Mouse (Mus musculus) CH12.LX (cell line): Measurements from ENCODE around the gene Itgad. TPM values are rescaled to one million over a fixed set of nuclear protein-coding genes. Genes with fewer than 3 reads are reported as not detected.

Experiments used
- DNase-seq: peaks from one replicate; pipeline ENCODE4 v3.0.0-alpha.2; 2013; ENCODE audit errors: extremely low read depth
- H3K27ac ChIP-seq: 2 replicates; pipeline ENCODE4 v1.5.1; 2012; ENCODE audit warnings: low read depth, mild to moderate bottlenecking, control low read depth, moderate library complexity; ENCODE audit not compliant: insufficient read depth
- H3K27me3 ChIP-seq: replicated peaks from 2 replicates; pipeline ENCODE3; 2012; ENCODE audit warnings: inconsistent platforms
- H3K36me3 ChIP-seq, 2 experiments: replicated peaks in 1 of 2; 2 replicates each; pipeline versions ENCODE3 to v1.6.1; 2012; ENCODE audit warnings: inconsistent platforms in 1 of 2, low read length in 1 of 2, mild to moderate bottlenecking in 1 of 2, mixed read lengths in 1 of 2, moderate library complexity in 1 of 2; ENCODE audit not compliant: control insufficient read depth in 1 of 2, insufficient read depth in 1 of 2
- H3K4me1 ChIP-seq, 2 experiments: 2 replicates each; pipeline ENCODE4 v1.6.1; 2012; ENCODE audit warnings: inconsistent platforms in 1 of 2, moderate library complexity in 1 of 2; ENCODE audit not compliant: insufficient read depth in 2 of 2, control insufficient read depth in 1 of 2
- H3K4me2 ChIP-seq: 2 replicates; pipeline ENCODE4 v1.6.1; 2012; ENCODE audit warnings: low read depth, mild to moderate bottlenecking, control low read depth; ENCODE audit not compliant: poor library complexity, insufficient read depth, severe bottlenecking
- H3K4me3 ChIP-seq, 3 experiments: fragments of 150-350 bp in 1 of 3; sonication (generic) in 1 of 3; replicated peaks in 1 of 3; 2 replicates each; pipeline versions ENCODE3 to v1.5.1; 2011 to 2012; ENCODE audit warnings: low read depth in 2 of 3, low read length in 2 of 3, mild to moderate bottlenecking in 2 of 3, moderate library complexity in 2 of 3, control low read depth in 1 of 3, improper control_type of control experiment in 1 of 3, inconsistent platforms in 1 of 3, mixed read lengths in 1 of 3; ENCODE audit not compliant: poor library complexity in 1 of 3
- H3K79me2 ChIP-seq: replicated peaks from 2 replicates; pipeline ENCODE4 v1.6.1; 2012; ENCODE audit warnings: mild to moderate bottlenecking, moderate library complexity; ENCODE audit not compliant: control insufficient read depth, poor library complexity, insufficient read depth, severe bottlenecking; ENCODE audit errors: extremely low read depth
- H3K9ac ChIP-seq: 2 replicates; pipeline ENCODE4 v1.6.1; 2012; ENCODE audit warnings: low read depth, mild to moderate bottlenecking, control low read depth, moderate library complexity; ENCODE audit not compliant: insufficient read depth
- H3K9me3 ChIP-seq: replicated peaks from 2 replicates; pipeline ENCODE3; 2012; ENCODE audit warnings: low read length, inconsistent platforms, mixed read lengths
- BHLHE40 ChIP-seq: IDR thresholded peaks from 2 replicates; pipeline ENCODE4 v1.6.1; 2011; ENCODE audit warnings: mild to moderate bottlenecking, low read depth, low read length, improper control_type of control experiment
- CTCF ChIP-seq, 2 experiments: IDR thresholded peaks in 1 of 2; conservative IDR thresholded peaks in 1 of 2; 2 replicates each; pipeline ENCODE4 v1.5.1; 2011 to 2012; ENCODE audit warnings: low read depth in 2 of 2, low read length in 2 of 2, improper control_type of control experiment in 1 of 2, inconsistent platforms in 1 of 2, mild to moderate bottlenecking in 1 of 2, moderate library complexity in 1 of 2
- E2F4 ChIP-seq: IDR thresholded peaks from 2 replicates; pipeline ENCODE4 v1.6.1; 2011; ENCODE audit warnings: low read depth, low read length, improper control_type of control experiment; ENCODE audit not compliant: insufficient replicate concordance
- ELF1 ChIP-seq: IDR thresholded peaks from 2 replicates; pipeline ENCODE4 v1.6.1; 2014; ENCODE audit warnings: low read depth, mild to moderate bottlenecking, inconsistent platforms, low read length, improper control_type of control experiment
- EP300 ChIP-seq: IDR thresholded peaks from 2 replicates; pipeline ENCODE4 v1.6.1; 2011; ENCODE audit warnings: low read length, improper control_type of control experiment
- ETS1 ChIP-seq: conservative IDR thresholded peaks from 2 replicates; pipeline ENCODE4 v1.6.1; 2012; ENCODE audit warnings: low read depth, mild to moderate bottlenecking, inconsistent platforms, low read length, improper control_type of control experiment, moderate library complexity
- HCFC1 ChIP-seq: IDR thresholded peaks from 2 replicates; pipeline ENCODE4 v1.6.1; 2012; ENCODE audit warnings: low read depth, mild to moderate bottlenecking, inconsistent platforms, low read length, improper control_type of control experiment
- IRF4 ChIP-seq: IDR thresholded peaks from 2 replicates; pipeline ENCODE4 v1.6.1; 2014; ENCODE audit warnings: low read depth, mild to moderate bottlenecking, inconsistent platforms, low read length, improper control_type of control experiment
- JUN ChIP-seq: IDR thresholded peaks from 2 replicates; pipeline ENCODE4 v1.6.1; 2011; ENCODE audit warnings: low read depth, mild to moderate bottlenecking, low read length, improper control_type of control experiment, moderate library complexity; ENCODE audit not compliant: insufficient read depth
- JUND ChIP-seq: conservative IDR thresholded peaks from 2 replicates; pipeline ENCODE4 v1.6.1; 2011; ENCODE audit warnings: low read depth, low read length, improper control_type of control experiment
- MAFK ChIP-seq: IDR thresholded peaks from 2 replicates; pipeline ENCODE4 v1.6.1; 2011; ENCODE audit warnings: low read length, improper control_type of control experiment; ENCODE audit not compliant: insufficient replicate concordance
- MAX ChIP-seq: IDR thresholded peaks from 2 replicates; pipeline ENCODE4 v1.6.1; 2011; ENCODE audit warnings: low read length, improper control_type of control experiment
- MEF2A ChIP-seq: IDR thresholded peaks from 2 replicates; pipeline ENCODE4 v1.6.1; 2014; ENCODE audit warnings: low read depth, mild to moderate bottlenecking, inconsistent platforms, low read length, improper control_type of control experiment, borderline replicate concordance
- MYC ChIP-seq: IDR thresholded peaks from 2 replicates; pipeline ENCODE4 v1.6.1; 2011; ENCODE audit warnings: low read depth, mild to moderate bottlenecking, improper control_type of control experiment, low read length
- POLR2A ChIP-seq: IDR thresholded peaks from 2 replicates; pipeline ENCODE4 v1.6.1; 2011; ENCODE audit warnings: low read depth, mild to moderate bottlenecking, improper control_type of control experiment, low read length
- POLR2AphosphoS2 ChIP-seq: IDR thresholded peaks from 2 replicates; pipeline ENCODE4 v1.6.1; 2011; ENCODE audit warnings: low read depth, low read length, improper control_type of control experiment
- RAD21 ChIP-seq: IDR thresholded peaks from 2 replicates; pipeline ENCODE4 v1.6.1; 2011; ENCODE audit warnings: low read depth, mild to moderate bottlenecking, low read length, improper control_type of control experiment, moderate library complexity
- SIN3A ChIP-seq: IDR thresholded peaks from 2 replicates; pipeline ENCODE4 v1.6.1; 2012; ENCODE audit warnings: low read length, improper control_type of control experiment, inconsistent platforms
- TBP ChIP-seq: conservative IDR thresholded peaks from 2 replicates; pipeline ENCODE4 v1.6.1; 2011; ENCODE audit warnings: low read depth, low read length, improper control_type of control experiment
- TCF12 ChIP-seq: IDR thresholded peaks from 2 replicates; pipeline ENCODE4 v1.6.1; 2014; ENCODE audit warnings: low read depth, mild to moderate bottlenecking, inconsistent platforms, low read length, improper control_type of control experiment
- UBTF ChIP-seq: IDR thresholded peaks from 2 replicates; pipeline ENCODE4 v1.6.1; 2012; ENCODE audit warnings: low read depth, mild to moderate bottlenecking, inconsistent platforms, low read length, improper control_type of control experiment, moderate library complexity
- ZC3H11A ChIP-seq: IDR thresholded peaks from 2 replicates; pipeline ENCODE4 v1.6.1; 2012; ENCODE audit warnings: low read depth, mild to moderate bottlenecking, inconsistent platforms, low read length, improper control_type of control experiment
- dilution Hi-C: fragments of 300-500 bp; cut with MboI; formaldehyde crosslinking; loops from 2 replicates; pipeline ENCODE4 v1.14.3; 2020; ENCODE audit warnings: low sequenced_read_pairs; ENCODE audit not compliant: extremely low pct_unique_long_range_greater_than_20kb, extremely low pct_ligation_motif_present
- in situ Hi-C: fragments of 300-500 bp; cut with MboI; formaldehyde crosslinking; loops from 3 replicates; pipeline ENCODE4 v1.14.3; 2019; ENCODE audit warnings: low sequenced_read_pairs, low pct_ligation_motif_present, low pct_unique_long_range_greater_than_20kb, mixed read lengths
- polyA plus RNA-seq: library from polyadenylated mRNA; unstranded; fragments of >175 nt; gene quantifications from 2 replicates; pipeline ENCODE4 v1.2.1, GENCODE M21; 2012; ENCODE audit warnings: low read depth; ENCODE audit not compliant: insufficient read length
- total RNA-seq, 2 experiments: library from RNA; depleted of rRNA; stranded (reverse); fragments of 300-350 nt in 1 of 2; fragments of >200 nt in 1 of 2; gene quantifications; 2 replicates each; pipeline ENCODE4 v1.2.3; 2012 to 2014

Gene Itgad
- total and polyA plus RNA-seq, 3 experiments, result not detected

- no peaks in the 10 kb centered on the region for H3K9me3 ChIP-seq
- dilution Hi-C loops (no loop called here), in situ Hi-C loops (loop anchor here (10.0 kb wide), 1 partner anchor 215 kb away; the partner anchor contains the start of gene Pycard)
- no peak overlapping the region for H3K4me3 ChIP-seq
- H3K4me2 ChIP-seq, result no peak overlapping the region
- no peak overlapping the region for H3K27ac ChIP-seq
- no peaks in the 10 kb centered on the region for H3K36me3 ChIP-seq
- no peaks in the 10 kb centered on the region for H3K79me2 ChIP-seq
- H3K9ac ChIP-seq, result no peak overlapping the region
- no peaks in the 10 kb centered on the region; a peak in 1 of 4 replicates for H3K4me1 ChIP-seq
- H3K27me3 ChIP-seq, result peaks cover 8% of the 10 kb centered on the region
- DNase-seq, result no peak
- no peak for TF ChIP-seq MEF2A
- TF ChIP-seq RAD21, result no peak
- TF ChIP-seq POLR2A, result no peak
- no peak for TF ChIP-seq ETS1
- TF ChIP-seq JUND, result no peak
- TF ChIP-seq IRF4, result no peak
- no peak for TF ChIP-seq MYC
- no peak for TF ChIP-seq MAFK
- TF ChIP-seq MAX, result no peak
- no peak for TF ChIP-seq POLR2AphosphoS2
- TF ChIP-seq ELF1, result no peak
- no peak for TF ChIP-seq JUN
- no peak for TF ChIP-seq EP300
- TF ChIP-seq SIN3A, result no peak
- TF ChIP-seq HCFC1, result no peak
- no peak for TF ChIP-seq TCF12
- TF ChIP-seq TBP, result no peak
- no peak for TF ChIP-seq BHLHE40
Measured at GRCm38 (mm10) chr7:128209826-128210225, 55.6 kb downstream of the Itgad start.

GRCm38 (mm10) chr7:128219952-128220351 is 65.8 kb downstream of the Itgad start:
- in situ Hi-C loops (no loop called here), dilution Hi-C loops (no loop called here)
- no peaks in the 10 kb centered on the region for H3K79me2 ChIP-seq
- H3K9ac ChIP-seq, result no peak overlapping the region
- no peak for DNase-seq
- TF ChIP-seq JUND, result no peak
- TF ChIP-seq UBTF, result no peak
- no peak for TF ChIP-seq ZC3H11A
- no peak for TF ChIP-seq TBP
- TF ChIP-seq MAFK, result no peak
- TF ChIP-seq E2F4, result no peak
- no peak for TF ChIP-seq RAD21
- no peak for TF ChIP-seq CTCF (conservative IDR thresholded peaks at IDR 0.05 in 1 of 2, IDR thresholded peaks at IDR 0.05 in 1 of 2; ENCODE audit: low read depth in 2 of 2, low read length in 2 of 2)
- TF ChIP-seq POLR2AphosphoS2, result no peak
- no peak for TF ChIP-seq EP300
- TF ChIP-seq TCF12, result no peak
- no peak for TF ChIP-seq SIN3A
- TF ChIP-seq MEF2A, result no peak
- no peak for TF ChIP-seq IRF4
- no peak overlapping the region for H3K4me2 ChIP-seq
- H3K27me3 ChIP-seq, result peaks cover 6% of the 10 kb centered on the region
- H3K27ac ChIP-seq, result no peak overlapping the region
- H3K9me3 ChIP-seq, result peaks cover 4% of the 10 kb centered on the region
- no peak overlapping the region for H3K4me3 ChIP-seq
- H3K4me1 ChIP-seq, result no peaks in the 10 kb centered on the region
- no peaks in the 10 kb centered on the region for H3K36me3 ChIP-seq
